Mouse (Mus musculus) layer of hippocampus, adult 9-11 months (tissue): ENCODE data around the gene Trim5.
"Not testable (repeated sequence)": the region's sequence is repeated elsewhere in the genome, so short reads cannot be mapped to it uniquely, and the experiment has no call there.

Source experiments
- DNase-seq: peaks from one replicate; pipeline ENCODE4 v3.0.0; 2022

Gene Trim5

GRCm38 (mm10) chr7:104287576-104288443 is at the start of gene Trim5:
Gene Trim5 (minus strand): TSS chr7:104288094.
- not testable (repeated sequence) for DNase-seq

GRCm38 (mm10) chr7:104335547-104335946 is 47.7 kb upstream of the Trim5 start:
- not testable (repeated sequence) for DNase-seq

- not testable (repeated sequence) for DNase-seq
These were observed 41.3 kb upstream of the Trim5 start, which contains the start of gene Trim34b for GRCm38 (mm10) chr7:104329171-104329570. Gene Trim34b (plus strand): TSS chr7:104329471.

- DNase-seq, result no peak
These were observed 34.1 kb upstream of the Trim5 start for GRCm38 (mm10) chr7:104322028-104322427.

GRCm38 (mm10) chr7:104315369-104316080 is 27.6 kb upstream of the Trim5 start, which contains the start of gene Trim12a:
Gene Trim12a (minus strand): TSS chr7:104315466.
- DNase-seq, result not testable (repeated sequence)

- DNase-seq, result no peak
These were observed 27.0 kb upstream of the Trim5 start for GRCm38 (mm10) chr7:104314796-104315353.

- no peak for DNase-seq
These were observed 3.9 kb upstream of the Trim5 start for GRCm38 (mm10) chr7:104291638-104292400.

- no peak for DNase-seq
These were observed 2.7 kb upstream of the Trim5 start for GRCm38 (mm10) chr7:104290641-104291040.

- not testable (repeated sequence) for DNase-seq
These were observed 8.5 kb downstream of the Trim5 start for GRCm38 (mm10) chr7:104279361-104279760.

- not testable (repeated sequence) for DNase-seq
These were observed 22.6 kb downstream of the Trim5 start for GRCm38 (mm10) chr7:104265335-104265734.

- not testable (repeated sequence) for DNase-seq
These were observed 27.5 kb downstream of the Trim5 start for GRCm38 (mm10) chr7:104260380-104260779.

GRCm38 (mm10) chr7:104244287-104245181 is 43.4 kb downstream of the Trim5 start, which contains the start of gene Trim34a:
Gene Trim34a (plus strand): TSS chr7:104244457.
- DNase-seq, result peak; percentile 18

GRCm38 (mm10) chr7:104243616-104244015 is 44.3 kb downstream of the Trim5 start:
- no peak for DNase-seq

- DNase-seq, result no peak
These were observed 47.0 kb downstream of the Trim5 start for GRCm38 (mm10) chr7:104240857-104241256.

- no peak for DNase-seq
These were observed 56.7 kb downstream of the Trim5 start for GRCm38 (mm10) chr7:104231203-104231602.

GRCm38 (mm10) chr7:104218701-104219569 is 69.0 kb downstream of the Trim5 start, which contains the start of gene Trim6:
Gene Trim6 (plus strand): TSS chr7:104218793.
- no peak for DNase-seq

- DNase-seq, result no peak
These were observed 70.0 kb downstream of the Trim5 start for GRCm38 (mm10) chr7:104217881-104218280.

GRCm38 (mm10) chr7:104216011-104216535 is 71.8 kb downstream of the Trim5 start:
- no peak for DNase-seq
